Mouse (Mus musculus): Measurements from ENCODE around the gene Bank1. TPM values are rescaled to one million over a fixed set of nuclear protein-coding genes. Genes with fewer than 3 reads are reported as not detected.
"Not testable (repeated sequence)": the region's sequence is repeated elsewhere in the genome, so short reads cannot be mapped to it uniquely, and the experiment has no call there.

Gene Bank1
- total RNA-seq, 1 experiment: 0.18 TPM

DNA sequence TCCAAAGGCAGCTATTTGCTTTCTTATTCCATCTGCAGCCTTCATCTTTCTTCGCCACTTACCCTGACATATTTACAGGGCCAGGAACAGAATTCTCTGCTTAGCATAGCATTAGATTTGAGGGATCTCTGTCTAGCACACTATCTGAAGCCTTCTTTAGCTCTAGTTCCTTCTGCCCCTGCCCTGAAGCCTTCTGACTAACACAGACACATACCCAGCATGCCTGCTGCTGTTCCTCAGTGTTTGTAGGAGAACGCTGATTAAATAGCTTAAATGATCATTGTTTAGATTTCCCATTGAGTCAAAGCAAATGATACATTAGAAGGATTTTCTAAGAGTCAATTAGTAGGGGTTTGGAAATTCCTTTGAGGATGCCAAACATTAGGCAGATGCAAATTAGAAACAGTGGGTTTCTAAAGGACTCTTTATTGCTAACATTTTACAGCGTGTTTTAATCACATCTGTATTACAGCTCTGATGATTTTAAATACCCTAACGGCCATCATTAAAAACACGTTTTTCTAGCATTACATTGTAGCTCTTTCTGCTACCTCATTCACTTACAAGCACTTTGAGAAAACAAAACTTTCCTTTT, 19.2 kb downstream of the Bank1 start:
- no peaks in the 10 kb centered on the region for H3K36me3 ChIP-seq (ENCODE audit: control insufficient read depth, insufficient read depth, low read length, poor library complexity, severe bottlenecking)
- H3K9me3 ChIP-seq (ENCODE audit: control insufficient read depth, insufficient read depth, low read depth, low read length): no peaks in the 10 kb centered on the region
- H3K27ac ChIP-seq (ENCODE audit: insufficient read depth, low read depth, low read length, poor library complexity, severe bottlenecking): no peak overlapping the region
- H3K9ac ChIP-seq (ENCODE audit: insufficient read depth, low read depth, low read length, poor library complexity, severe bottlenecking): no peak overlapping the region
- TF ChIP-seq ZNF384 (IDR thresholded peaks at IDR 0.05; ENCODE audit: low read depth, low read length): no peak
- no peak for TF ChIP-seq HCFC1 (IDR thresholded peaks at IDR 0.05; ENCODE audit: borderline replicate concordance, insufficient read depth, low read length)
- TF ChIP-seq ZC3H11A (IDR thresholded peaks at IDR 0.05; ENCODE audit: borderline replicate concordance, low read depth, low read length): no peak
- TF ChIP-seq MAFK (IDR thresholded peaks at IDR 0.05; ENCODE audit: insufficient read depth, low read depth, low read length): no peak
- no peak for TF ChIP-seq CHD2 (IDR thresholded peaks at IDR 0.05; ENCODE audit: low read depth, low read length)
- no peak for DNase-seq (ENCODE audit: low read depth, low spot score)
- H3K4me3 ChIP-seq (ENCODE audit: insufficient read depth in 1 of 2, low read depth in 1 of 2, low read length in 2 of 2, poor library complexity in 1 of 2, severe bottlenecking in 1 of 2): no peak overlapping the region
- no peaks in the 10 kb centered on the region for H3K4me1 ChIP-seq (ENCODE audit: control insufficient read depth in 2 of 2, insufficient read depth in 2 of 2, low read length in 2 of 2, poor library complexity in 1 of 2)
- in situ Hi-C loops (cut with MboI; ENCODE audit: low sequenced_read_pairs in 2 of 2, unreplicated experiment in 2 of 2): no loop called here

DNA sequence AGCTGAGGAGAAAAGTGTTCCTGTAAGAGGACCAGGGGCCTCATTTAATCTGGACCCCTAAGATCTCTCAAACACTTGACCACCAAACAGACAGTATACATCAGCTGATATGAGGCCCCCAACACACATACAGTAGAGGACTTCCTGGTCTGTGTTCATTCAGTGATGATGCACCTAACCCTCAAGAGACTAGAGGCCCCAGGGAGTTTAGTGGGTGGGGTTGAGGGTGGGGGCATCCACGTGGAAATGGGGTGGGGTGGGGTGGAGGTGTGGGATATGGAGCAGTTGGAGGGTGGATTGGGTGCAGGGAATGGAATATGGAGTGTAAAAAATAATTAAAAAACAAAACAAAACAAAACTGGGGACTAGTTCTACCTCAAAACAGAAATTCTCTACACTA, 23.3 kb downstream of the Bank1 start:
- in situ Hi-C loops (cut with MboI; ENCODE audit: low sequenced_read_pairs in 2 of 2, unreplicated experiment in 2 of 2): no loop called here
- no peaks in the 10 kb centered on the region for H3K4me1 ChIP-seq (ENCODE audit: control insufficient read depth in 2 of 2, insufficient read depth in 2 of 2, low read length in 2 of 2, poor library complexity in 1 of 2)
- no peak for TF ChIP-seq HCFC1 (IDR thresholded peaks at IDR 0.05; ENCODE audit: borderline replicate concordance, insufficient read depth, low read length)
- TF ChIP-seq ZC3H11A (IDR thresholded peaks at IDR 0.05; ENCODE audit: borderline replicate concordance, low read depth, low read length): no peak
- TF ChIP-seq CHD2 (IDR thresholded peaks at IDR 0.05; ENCODE audit: low read depth, low read length): no peak
- TF ChIP-seq MAFK (IDR thresholded peaks at IDR 0.05; ENCODE audit: insufficient read depth, low read depth, low read length): no peak
- TF ChIP-seq ZNF384 (IDR thresholded peaks at IDR 0.05; ENCODE audit: low read depth, low read length): no peak
- H3K27ac ChIP-seq (ENCODE audit: insufficient read depth, low read depth, low read length, poor library complexity, severe bottlenecking): no peak overlapping the region
- DNase-seq (ENCODE audit: low read depth, low spot score): no peak
- H3K9ac ChIP-seq (ENCODE audit: insufficient read depth, low read depth, low read length, poor library complexity, severe bottlenecking): no peak overlapping the region
- H3K36me3 ChIP-seq (ENCODE audit: control insufficient read depth, insufficient read depth, low read length, poor library complexity, severe bottlenecking): no peaks in the 10 kb centered on the region
- H3K9me3 ChIP-seq (ENCODE audit: control insufficient read depth, insufficient read depth, low read depth, low read length): no peaks in the 10 kb centered on the region
- H3K4me3 ChIP-seq (ENCODE audit: insufficient read depth in 1 of 2, low read depth in 1 of 2, low read length in 2 of 2, poor library complexity in 1 of 2, severe bottlenecking in 1 of 2): no peak overlapping the region

DNA sequence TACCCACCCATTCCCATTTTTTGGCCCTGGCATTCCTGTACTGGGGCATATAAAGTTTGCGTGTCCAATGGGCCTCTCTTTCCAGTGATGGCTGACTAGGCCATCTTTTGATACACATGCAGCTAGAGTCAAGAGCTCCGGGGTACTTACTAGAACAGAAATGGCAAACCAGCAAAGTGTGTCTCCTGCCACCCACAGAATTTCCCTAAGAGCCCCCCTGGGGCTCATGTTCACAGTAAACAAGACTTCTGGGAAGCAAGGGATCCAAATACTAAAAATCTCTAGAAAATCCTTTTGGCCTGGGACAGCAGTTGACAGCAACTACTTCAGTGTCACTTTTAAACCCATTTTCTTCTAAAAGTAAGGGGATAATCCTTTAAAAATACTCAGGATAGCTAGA, 25.1 kb downstream of the Bank1 start:
- H3K4me3 ChIP-seq (ENCODE audit: insufficient read depth in 1 of 2, low read depth in 1 of 2, low read length in 2 of 2, poor library complexity in 1 of 2, severe bottlenecking in 1 of 2); H3K27ac ChIP-seq (ENCODE audit: insufficient read depth, low read depth, low read length, poor library complexity, severe bottlenecking); in situ Hi-C loops (cut with MboI; ENCODE audit: low sequenced_read_pairs in 2 of 2, unreplicated experiment in 2 of 2); H3K36me3 ChIP-seq (ENCODE audit: control insufficient read depth, insufficient read depth, low read length, poor library complexity, severe bottlenecking); H3K4me1 ChIP-seq (ENCODE audit: control insufficient read depth in 2 of 2, insufficient read depth in 2 of 2, low read length in 2 of 2, poor library complexity in 1 of 2); H3K9ac ChIP-seq (ENCODE audit: insufficient read depth, low read depth, low read length, poor library complexity, severe bottlenecking); DNase-seq (ENCODE audit: low read depth, low spot score); H3K9me3 ChIP-seq (ENCODE audit: control insufficient read depth, insufficient read depth, low read depth, low read length): not testable (repeated sequence)

DNA sequence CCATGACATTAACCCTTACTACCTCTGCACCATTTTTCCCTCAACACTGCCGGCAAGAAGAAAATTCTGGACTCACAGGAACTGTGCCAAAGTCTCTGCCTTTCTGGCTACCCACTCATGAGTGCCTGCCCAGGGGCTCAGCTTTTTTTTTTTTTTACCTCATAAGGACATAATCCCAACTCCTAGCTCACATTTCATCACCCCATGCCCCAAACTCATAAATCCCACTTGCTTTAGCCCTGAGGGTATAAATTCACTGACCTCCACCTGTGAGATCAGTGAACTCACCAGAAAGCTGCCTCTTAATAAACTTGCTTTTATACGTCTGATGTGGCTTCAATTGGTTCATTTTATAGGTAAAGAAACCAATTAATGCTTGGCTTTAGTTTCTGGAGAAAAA, 28.5 kb downstream of the Bank1 start:
- Histone ChIP-seq H3K36me3 (ENCODE audit: control insufficient read depth, insufficient read depth, low read length, poor library complexity, severe bottlenecking) (no peaks in the 10 kb centered on the region), H3K27ac (ENCODE audit: insufficient read depth, low read depth, low read length, poor library complexity, severe bottlenecking) (no peak overlapping the region), H3K4me3 (ENCODE audit: insufficient read depth in 1 of 2, low read depth in 1 of 2, low read length in 2 of 2, poor library complexity in 1 of 2, severe bottlenecking in 1 of 2) (no peak overlapping the region), H3K9me3 (ENCODE audit: control insufficient read depth, insufficient read depth, low read depth, low read length) (no peaks in the 10 kb centered on the region), H3K4me1 (ENCODE audit: control insufficient read depth in 2 of 2, insufficient read depth in 2 of 2, low read length in 2 of 2, poor library complexity in 1 of 2) (no peaks in the 10 kb centered on the region), H3K9ac (ENCODE audit: insufficient read depth, low read depth, low read length, poor library complexity, severe bottlenecking) (no peak overlapping the region)
- in situ Hi-C loops (cut with MboI; ENCODE audit: low sequenced_read_pairs in 2 of 2, unreplicated experiment in 2 of 2): no loop called here
- no peak for DNase-seq (ENCODE audit: low read depth, low spot score)
- no peak for TF ChIP-seq ZC3H11A (IDR thresholded peaks at IDR 0.05; ENCODE audit: borderline replicate concordance, low read depth, low read length)
- no peak for TF ChIP-seq CHD2 (IDR thresholded peaks at IDR 0.05; ENCODE audit: low read depth, low read length)
- TF ChIP-seq ZNF384 (IDR thresholded peaks at IDR 0.05; ENCODE audit: low read depth, low read length): no peak
- no peak for TF ChIP-seq HCFC1 (IDR thresholded peaks at IDR 0.05; ENCODE audit: borderline replicate concordance, insufficient read depth, low read length)
- no peak for TF ChIP-seq MAFK (IDR thresholded peaks at IDR 0.05; ENCODE audit: insufficient read depth, low read depth, low read length)

DNA sequence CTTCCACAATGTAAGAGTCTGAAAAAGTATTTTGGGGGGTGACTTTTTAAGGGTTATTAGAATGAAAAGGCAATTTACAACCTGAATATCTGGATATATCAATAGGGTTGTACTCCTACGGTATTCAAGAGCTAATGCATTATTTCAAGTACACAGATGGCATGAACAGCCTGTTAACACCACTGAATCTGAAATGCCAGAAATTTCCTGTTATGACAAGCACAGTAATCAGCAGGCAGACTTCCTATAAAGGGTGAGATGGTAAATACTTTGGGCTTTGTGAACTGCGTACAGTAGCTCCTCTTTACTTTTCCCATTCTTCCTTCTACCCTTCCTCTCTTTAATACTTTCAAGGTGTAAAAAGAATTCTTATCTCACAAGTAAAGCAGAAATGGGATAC, 30.6 kb downstream of the Bank1 start:
- no peaks in the 10 kb centered on the region for H3K36me3 ChIP-seq (ENCODE audit: control insufficient read depth, insufficient read depth, low read length, poor library complexity, severe bottlenecking)
- no peak overlapping the region for H3K4me3 ChIP-seq (ENCODE audit: insufficient read depth in 1 of 2, low read depth in 1 of 2, low read length in 2 of 2, poor library complexity in 1 of 2, severe bottlenecking in 1 of 2)
- H3K9ac ChIP-seq (ENCODE audit: insufficient read depth, low read depth, low read length, poor library complexity, severe bottlenecking): no peak overlapping the region
- no peaks in the 10 kb centered on the region for H3K9me3 ChIP-seq (ENCODE audit: control insufficient read depth, insufficient read depth, low read depth, low read length)
- DNase-seq (ENCODE audit: low read depth, low spot score): no peak
- no peaks in the 10 kb centered on the region for H3K4me1 ChIP-seq (ENCODE audit: control insufficient read depth in 2 of 2, insufficient read depth in 2 of 2, low read length in 2 of 2, poor library complexity in 1 of 2)
- TF ChIP-seq CHD2 (IDR thresholded peaks at IDR 0.05; ENCODE audit: low read depth, low read length) (no peak), MAFK (IDR thresholded peaks at IDR 0.05; ENCODE audit: insufficient read depth, low read depth, low read length) (no peak), HCFC1 (IDR thresholded peaks at IDR 0.05; ENCODE audit: borderline replicate concordance, insufficient read depth, low read length) (no peak), ZC3H11A (IDR thresholded peaks at IDR 0.05; ENCODE audit: borderline replicate concordance, low read depth, low read length) (no peak), ZNF384 (IDR thresholded peaks at IDR 0.05; ENCODE audit: low read depth, low read length) (no peak)
- in situ Hi-C loops (cut with MboI; ENCODE audit: low sequenced_read_pairs in 2 of 2, unreplicated experiment in 2 of 2): no loop called here
- no peak overlapping the region for H3K27ac ChIP-seq (ENCODE audit: insufficient read depth, low read depth, low read length, poor library complexity, severe bottlenecking)
